Mouse (Mus musculus) adrenal gland, adult 18-20 months (tissue): ENCODE measurements at regions not wholly inside any gene's neighbourhood (a gene's known extent, or its start where the extent isn't known, plus 50 kb on each side); places are given as distances from the start of the nearest gene placed in this dataset.

Source experiments
- DNase-seq, 2 experiments: peaks; one replicate each; pipeline ENCODE4 v3.0.0; 2021 to 2022; ENCODE audit warnings: low spot score in 2 of 2

DNA sequence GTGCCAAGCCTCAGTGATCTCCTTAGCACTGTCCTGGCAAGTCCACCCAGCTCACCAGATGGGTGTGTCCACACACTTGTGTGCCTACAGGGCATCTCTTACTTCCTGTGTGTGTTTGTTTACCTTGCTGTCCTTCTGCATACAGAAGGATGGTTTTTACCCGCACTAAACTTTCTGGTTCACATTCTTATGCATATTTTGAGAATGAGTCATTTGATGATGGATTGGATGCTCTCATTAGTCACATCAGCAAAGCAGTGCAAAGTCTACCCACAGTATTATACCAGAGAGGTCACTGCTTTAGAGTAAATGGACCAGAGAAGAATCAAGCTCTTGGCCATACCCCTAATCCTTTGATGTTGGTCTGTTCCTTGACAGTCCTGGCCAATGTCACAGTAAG is 308.5 kb upstream of the Adamts16 start:
- DNase-seq = no peak

DNA sequence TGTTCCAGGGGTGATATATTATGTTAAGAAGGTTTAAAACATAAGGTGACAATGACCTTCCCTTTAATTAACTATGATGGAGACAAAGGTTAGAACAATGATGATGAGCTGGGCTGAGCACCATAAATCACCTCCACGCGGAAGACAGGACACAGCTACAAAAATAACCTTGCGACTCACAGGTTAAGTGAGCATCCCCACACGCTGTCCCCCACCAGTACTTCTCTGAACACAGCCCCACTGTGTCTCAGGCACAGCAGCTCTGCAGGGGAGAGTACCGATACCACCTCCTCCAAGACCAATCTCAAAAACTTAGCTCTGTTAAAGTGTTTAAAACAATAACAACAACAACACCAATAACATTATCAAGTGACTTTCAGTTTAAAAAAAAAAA is 307.7 kb upstream of the Adamts16 start:
- no peak for DNase-seq

DNA sequence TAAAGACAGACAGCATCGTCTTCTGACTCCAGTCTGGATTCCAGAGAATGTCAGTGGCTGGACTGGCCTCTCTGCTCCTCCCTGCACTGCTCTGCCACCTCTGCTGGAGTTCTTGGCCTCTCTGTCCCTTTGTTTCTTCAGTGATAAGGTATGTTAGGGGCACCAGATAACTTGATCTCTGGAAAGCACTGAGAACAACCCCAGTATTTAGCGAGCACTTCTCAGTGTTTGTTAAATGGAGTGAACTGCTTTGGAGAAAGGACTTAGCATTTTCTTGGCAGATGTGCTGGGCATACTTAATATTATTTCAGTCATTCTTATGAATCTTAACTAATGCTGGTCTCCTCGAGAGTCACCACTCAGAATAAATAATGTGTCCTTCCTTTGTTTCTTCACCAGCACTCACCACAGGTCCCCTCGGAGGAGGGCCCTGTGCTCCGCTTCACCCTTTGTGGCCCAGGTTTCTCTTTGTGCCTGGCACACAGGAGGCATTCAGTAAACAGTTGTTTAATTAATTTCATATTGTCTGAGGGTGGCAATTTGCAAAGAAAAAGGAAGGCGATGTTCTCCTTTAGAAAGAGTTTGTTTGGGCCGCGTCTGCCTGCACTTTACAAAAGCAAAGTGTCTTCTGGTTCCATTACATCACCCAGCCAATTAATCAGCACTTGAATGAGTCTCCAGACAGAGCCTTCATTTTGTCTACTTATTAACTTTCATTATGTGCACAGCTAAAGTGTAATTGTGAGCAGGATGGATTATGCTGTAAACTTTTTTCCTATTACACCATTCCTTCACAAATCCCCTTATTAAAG is 307.1 kb upstream of the Adamts16 start:
- DNase-seq = no peak

DNA sequence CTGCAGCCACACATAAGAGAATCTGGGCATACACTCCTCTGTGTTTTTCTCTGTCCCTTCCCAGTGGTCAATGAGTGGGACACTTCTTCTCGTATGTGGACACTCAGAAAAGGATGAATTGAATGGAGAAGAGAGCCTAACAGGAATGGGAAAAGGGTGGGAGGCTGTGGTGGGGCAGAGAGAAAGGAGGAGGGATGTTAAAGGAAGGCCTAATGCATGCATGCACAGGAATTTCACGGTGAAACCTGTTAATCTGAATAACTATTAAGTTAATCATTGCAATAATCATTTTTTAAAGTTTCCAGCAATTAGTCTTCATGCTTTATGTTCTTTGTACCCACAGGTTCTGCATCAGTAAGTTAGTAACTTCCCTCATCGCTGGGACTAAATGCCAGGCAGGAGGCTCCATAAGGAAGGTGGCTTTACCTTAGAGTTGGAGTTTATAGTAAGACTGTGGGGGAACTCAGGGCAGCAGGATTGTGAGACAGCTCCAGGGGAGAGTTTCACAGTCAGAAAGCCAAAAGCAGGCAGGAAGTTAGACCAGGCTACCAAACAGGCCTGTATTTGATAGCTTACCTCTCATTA is 305.3 kb upstream of the Adamts16 start:
- no peak for DNase-seq

DNA sequence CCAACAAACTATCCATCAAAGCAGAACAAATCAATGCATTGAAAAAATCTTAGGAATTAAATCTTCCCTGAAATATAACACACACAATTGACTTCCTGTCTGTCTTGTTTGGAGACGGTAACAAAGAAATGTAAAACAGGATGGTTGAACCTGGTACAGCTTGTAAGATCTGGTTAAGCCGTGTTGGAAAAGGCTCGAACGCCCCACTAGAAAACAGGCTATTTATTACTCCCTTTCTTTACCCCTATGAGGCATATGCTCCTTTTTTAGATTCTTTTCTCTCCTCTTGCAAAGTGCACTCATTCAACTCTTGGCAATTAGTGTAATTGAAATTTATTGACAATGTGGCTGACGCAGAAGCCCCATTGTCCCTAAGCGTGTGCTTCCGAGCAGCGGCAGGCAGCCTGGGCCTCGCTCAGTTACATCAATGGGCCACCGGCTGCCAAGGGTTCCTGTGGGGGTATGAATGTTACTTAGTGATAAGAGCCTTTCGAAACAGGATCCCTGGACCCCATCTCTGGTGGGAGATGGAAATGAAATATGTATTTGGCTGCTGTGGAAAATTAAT is 297.2 kb upstream of the Adamts16 start:
- DNase-seq = no peak

DNA sequence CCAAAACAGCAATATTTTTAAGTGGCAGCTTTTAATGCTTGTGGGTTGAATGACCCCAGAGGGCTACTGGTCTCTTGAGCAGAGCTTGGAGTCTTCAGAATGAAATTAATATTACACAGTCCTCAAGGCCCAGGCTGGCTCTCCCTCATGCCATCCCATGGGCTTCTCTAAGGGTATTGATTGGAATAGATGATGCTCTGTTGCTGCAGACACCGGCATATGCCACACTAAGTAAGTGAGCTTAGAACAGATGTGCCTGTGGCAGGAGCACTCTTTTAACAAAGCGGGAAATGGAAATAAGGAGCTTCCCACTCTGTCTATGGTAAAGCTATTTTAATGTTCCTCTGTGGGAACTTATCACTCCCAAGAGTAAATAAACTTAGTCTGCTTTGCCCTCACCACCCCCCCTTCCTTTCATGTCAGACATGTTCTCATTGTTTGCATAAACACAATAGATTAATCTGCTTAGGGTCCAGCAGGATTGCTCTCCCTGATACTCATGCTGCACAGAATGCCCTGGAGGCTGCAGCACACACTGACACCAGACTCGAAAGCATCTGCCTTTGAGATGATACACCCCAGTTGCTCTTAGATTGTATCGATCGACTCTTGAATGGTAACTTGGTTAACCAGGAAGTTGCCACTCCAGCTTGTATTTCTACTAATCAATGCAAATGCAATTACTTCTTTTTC is 294.5 kb upstream of the Adamts16 start:
- DNase-seq = no peak

DNA sequence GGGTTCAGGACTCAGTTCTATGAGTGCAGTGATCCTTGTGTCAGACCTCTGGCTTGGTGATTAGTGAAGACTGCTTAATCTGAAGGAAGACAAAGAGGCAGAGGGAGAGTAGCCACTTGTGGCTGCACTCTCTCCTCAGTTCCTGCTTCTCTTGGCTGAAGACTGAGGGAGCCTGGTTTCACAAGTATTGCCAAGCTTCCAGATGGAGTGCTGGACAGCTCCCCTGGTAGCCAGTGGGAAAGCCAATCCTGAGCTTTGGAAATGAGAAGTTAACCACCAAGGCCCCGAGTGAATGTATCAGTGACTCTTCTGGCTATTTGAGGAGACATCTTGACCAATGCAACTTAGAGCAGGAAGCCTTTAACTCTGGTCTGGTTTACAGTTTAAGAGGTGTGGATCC is 279.9 kb upstream of the Adamts16 start:
- no peak for DNase-seq

DNA sequence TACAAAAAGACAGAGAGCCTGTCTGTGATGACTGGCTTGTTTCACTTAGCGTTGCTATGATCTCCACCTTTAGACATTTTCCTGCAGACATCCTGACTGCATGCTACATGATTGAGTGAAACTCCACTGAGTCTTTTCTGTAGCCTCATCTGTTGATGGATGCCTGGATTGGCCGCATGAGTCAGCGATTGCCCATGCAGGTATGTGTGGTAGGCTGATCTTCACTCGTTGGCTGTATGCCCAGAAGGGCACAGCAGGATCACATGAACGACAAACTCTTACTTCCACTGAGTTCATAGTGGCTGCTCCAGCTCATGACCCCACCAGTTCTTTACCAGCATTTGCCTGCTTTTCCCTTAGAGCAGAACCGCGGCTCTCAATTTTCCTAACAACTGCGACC is 266.6 kb upstream of the Adamts16 start:
- no peak for DNase-seq

DNA sequence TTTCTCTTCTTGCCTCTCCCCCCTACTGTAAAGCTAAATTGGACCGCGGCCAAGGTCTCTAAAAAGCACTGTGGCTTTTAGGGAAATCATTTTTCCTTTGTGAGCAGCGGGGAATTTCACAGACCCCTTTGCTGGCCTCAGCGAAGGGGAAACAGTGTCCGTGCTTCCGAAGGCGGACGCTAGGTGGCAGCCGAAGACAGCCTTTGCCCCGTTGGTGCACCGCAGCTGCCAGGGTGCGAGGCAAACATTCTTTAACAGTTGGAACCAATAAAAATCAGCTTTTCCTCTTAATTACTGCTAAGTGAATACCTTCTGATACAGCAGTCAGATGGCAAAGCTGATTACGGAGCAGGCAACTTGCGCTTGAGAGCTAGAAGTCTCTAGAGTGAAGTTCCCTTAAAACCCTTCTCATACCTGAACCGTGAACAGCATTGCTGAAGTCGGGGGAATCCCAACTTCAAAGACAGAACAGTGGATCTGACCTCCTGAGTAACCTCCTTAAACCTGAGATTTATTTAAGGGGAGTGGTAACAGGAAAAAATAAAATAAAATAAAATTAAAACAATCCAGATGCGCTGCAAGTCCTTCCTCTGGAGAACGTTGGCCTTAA is 263.7 kb upstream of the Adamts16 start:
- DNase-seq = peak; percentile 58 to 59

DNA sequence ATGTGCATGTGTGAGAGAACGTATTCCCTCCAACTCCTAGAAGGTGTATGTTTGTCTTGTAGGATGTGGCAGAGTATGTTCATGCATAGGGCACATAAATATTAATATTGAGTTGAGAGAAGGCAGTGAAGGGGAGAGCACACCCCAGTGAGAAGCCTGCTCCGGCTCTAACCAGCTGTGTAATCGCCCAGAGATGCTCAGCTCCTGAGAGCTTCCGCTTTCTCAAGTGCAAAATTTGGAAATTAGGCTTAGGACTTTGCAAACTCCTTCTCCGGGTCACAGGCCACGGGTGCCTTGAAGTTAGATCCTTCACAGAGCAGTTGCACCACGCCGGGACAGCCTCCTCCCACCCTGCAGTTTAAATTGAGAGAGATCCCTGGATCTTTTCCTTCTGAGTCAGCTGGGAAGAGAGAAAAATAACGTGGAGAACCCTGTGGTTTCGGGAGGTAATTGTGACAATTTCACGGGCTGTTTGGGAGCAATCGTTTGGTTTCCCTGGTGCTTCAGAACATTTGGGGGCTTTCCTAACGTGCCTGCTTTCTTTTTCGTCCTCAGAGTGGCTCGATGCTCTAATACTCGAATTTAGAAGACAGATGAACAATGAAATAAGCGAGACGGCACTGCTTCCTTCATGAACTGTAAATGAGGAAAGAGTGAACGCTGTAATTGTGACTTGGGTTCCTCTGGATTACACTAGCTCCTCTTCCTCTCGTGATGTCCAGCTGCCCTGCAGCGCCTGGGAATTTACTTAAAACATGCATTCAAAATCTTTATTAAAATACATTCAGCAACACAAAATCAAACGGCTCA is 263.0 kb upstream of the Adamts16 start:
- no peak for DNase-seq

DNA sequence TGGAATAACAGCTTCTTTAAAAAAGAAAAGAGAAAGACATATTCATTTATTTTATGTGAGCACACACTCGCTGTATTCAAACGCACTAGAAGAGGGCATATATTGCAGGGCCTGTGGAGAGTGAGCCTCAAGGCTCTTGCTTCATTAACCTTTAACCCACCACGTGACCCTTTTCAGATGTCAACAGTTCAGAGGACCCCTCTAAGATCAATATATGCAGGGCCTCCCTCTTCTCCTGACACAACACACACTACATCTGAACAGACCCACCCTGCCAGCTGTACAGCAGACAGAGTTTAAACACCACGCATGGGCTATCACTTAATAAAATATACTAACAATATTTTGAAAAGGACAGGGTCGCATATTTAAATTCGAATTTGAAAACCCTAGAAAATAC is 242.7 kb upstream of the Adamts16 start:
- no peak for DNase-seq

DNA sequence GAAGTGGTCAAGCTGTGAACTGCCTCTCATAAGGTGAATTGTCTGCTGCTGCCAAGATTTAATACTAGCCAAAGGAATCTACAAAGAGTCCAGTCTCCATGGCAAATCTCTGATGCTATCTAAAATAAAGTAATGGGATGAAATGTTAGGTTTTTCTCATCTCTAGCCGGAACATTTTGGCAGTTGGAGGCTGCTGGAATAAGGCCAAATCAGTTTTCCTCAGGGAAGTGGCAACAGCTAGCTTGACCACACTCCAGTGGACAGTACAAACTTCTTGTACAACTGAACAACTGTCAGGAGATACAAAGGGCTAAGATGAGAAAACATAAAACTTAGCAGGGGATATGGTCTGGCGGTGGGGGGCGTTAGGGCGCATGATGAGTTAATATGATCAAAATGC is 234.3 kb upstream of the Adamts16 start:
- DNase-seq = no peak

DNA sequence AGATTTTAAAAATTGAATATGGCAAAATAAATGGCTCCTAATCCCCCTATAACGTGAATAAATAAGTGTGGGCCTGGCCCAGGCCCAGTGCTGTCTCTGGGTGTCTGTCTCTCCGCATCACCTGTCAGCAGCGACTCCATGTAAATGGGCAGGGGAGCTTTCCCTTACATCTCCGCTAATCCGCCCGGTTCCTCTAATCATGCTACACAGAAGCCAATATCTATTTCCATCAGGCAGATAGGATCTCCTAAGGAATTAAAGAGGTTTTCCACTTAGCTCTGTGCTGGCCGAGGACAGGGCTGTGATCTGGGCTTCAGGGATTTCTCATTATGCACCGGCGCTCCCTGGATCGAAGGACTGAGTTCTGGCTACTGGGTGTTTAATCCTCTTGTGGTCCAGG is 232.4 kb upstream of the Adamts16 start:
- DNase-seq = no peak

DNA sequence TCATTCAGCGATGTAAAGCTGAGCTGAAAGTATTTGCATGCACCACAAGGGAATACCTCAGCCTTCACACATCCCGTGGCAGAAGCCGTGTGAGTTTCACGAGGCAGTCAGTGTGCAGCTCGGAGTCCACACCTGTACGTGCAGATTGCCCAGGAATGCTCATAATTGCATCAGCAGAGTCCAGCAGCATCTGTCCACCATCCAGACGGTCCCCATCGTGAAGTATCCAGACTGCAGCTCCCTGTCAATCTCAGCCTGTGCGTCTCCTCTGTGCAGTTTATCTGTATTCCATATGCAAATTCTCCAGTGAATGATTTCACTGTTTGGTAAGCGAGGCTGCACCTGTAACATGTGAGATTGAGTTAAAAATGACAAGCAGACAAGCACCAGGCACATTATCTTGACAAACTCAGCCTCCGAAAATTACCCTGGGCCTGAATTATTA is 227.2 kb upstream of the Adamts16 start:
- no peak for DNase-seq

DNA sequence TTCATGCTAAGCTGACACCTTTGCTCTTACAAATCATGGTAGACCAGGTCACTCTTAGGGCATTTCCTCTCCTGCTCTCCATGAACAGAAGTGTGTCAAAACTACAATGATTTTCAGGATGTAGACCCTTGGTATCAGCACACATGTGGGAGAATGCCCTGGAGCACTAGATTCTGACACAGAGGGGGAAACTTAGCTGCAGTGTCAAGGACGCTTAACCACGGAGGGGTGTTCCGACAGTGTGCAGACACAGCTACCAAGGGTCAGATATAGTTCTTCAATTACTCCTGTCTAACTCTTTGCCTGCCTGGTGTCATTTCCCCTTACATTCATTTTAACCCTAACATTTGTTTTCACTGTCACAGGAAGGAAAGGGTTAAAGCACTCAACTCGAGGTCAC is 226.4 kb upstream of the Adamts16 start:
- no peak for DNase-seq

DNA sequence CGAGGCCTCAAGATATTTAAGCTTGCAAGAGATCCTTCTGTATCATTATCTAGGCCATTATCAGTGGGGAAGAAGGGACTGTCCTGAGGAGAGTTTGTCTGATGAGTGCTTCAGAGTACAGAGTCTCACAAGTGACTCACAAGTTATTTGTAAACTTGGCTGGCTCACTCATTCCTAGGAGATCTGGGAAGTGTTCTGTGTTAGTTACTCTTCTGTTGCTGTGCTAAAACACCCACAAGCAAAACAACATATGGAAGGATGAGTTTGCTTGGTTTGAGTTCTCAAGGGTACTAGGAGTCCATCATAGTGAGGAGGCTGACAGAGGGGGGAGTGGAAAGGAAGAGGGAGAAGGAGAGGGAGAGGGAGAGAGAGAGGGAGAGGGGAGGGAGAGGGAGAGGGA is 224.0 kb upstream of the Adamts16 start:
- no peak for DNase-seq

DNA sequence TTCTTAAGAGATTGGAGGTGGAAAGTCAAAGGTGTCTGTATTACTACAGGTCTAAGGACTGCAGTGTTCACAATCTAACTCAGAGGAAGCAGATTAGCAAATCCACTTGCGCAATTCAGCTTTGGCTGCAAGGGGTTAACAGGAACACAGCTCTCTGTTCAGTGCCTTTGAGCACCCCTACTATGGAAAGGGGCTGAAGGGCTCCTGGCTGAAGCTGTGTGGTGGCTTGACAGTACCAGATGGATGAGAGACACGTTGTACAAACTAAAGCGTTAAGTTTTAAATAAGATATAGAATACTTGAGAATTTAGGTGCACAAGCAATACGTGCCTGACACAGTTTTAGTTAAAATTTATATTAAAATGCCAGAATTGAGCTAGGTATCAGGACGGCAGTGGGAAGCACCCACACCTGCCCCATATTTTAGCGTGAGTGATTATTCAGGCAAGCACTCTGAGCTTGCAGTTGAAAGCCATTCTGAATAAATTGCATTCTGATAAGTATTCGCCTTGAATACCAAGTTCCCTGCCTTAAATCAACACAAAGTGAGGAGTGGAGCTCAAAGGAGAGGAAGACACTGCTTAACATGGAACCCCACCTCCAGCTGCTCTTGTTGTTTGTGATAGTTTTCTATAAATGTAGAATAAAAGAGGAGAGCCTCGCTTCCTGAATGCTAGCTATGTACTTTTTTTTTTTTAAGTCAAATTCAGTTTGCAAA is 223.1 kb upstream of the Adamts16 start:
- DNase-seq = no peak

DNA sequence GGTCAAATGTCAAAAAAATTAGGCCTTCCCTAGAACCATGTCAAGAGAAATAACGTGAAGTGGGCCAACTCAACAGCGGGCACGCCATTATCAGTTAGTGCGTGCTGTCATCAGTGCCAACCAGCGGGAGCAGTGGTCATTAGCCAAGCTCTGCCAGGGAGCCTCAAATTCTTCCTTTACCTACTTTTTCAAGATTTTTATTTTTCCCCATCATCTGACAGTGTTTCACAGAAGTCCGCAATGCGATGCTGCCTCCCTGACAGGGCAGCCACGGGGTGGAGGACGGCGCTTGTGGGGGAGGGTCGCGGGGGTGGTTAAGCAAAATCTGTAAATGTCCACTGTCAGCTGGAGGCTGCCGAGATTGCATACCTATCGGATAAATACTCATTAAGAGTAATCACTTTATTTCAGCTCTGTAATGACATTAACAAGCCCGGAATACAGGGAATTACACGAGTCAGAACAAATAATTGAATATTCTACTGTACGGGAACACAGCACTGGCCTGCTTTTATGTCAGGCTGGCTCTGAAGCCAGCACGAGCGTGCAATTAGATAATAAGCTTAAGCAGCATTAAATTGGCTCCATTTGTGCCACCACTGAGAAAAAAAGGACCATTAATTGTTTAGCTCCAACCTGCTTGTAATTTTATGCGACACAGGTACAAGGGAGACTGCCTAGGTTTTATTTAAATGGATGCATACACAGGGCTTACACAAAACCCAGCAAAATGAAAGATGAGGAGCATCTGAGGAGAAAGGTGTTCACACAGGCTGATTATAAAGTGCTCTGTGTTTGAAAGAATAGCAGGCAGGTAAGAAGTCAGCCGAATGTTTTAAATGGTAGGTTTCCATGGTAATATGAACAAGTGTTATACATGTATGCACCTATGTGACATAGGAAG is 212.0 kb upstream of the Adamts16 start:
- no peak for DNase-seq

DNA sequence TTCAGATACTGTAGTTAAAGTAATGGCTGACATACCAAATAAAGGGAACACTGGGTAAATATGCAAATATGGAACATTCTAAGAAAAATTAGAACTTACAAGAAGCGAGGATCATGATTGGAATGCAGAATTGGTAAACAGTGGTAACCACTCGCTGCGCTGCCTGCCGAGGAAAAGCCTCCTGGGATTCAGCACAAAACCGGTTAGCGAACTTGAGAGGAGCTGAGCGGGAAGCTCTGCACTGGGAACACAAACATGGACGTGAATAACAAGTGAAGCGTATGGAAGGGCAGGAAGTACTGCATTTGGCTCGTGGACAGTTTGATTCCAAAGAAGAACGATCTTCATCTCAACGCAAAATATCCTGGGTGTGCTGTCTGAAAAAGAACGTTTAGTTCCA is 209.0 kb upstream of the Adamts16 start:
- no peak for DNase-seq
